Comparison of ENCODE assay signal across 14 mouse cellular contexts in the genomic region with DNA sequence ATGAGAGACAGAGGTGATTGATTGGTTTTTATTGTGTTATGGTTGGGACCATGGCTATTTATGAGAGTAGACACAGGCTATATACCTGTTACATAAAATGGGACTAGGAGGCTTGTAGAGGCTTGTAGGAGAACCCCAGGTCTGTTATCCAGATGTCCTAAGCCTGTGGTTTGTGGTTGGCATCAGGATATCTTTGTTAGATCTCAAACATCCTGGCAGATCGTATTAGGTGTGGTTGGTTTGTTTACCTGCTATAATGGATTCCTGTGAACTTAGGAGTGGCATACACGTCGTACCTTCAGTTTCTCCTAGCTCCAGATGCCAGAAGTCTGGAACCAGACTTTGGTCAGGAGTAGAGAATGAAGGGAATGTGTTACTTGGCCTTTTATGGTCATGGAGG.
"Had no signal": no experiment of that assay in that cellular context is flagged by ENCODE, and none has a peak within 500 bp of the region (broad histone marks: within the 10 kb centered on the region; RNA-seq: fewer than 3 reads in every experiment).

No protein-coding gene starts in this region.

- DNase-seq: kidney, adult 8-10 months; kidney, postnatal 25 days; lung, adult 2 months; lung, postnatal 36 days; thymus, adult 18-20 months; thymus, postnatal 36 days had no signal

- H3K27ac ChIP-seq: left cerebral cortex, adult 2 months; limb, embryonic 10.5 days; liver, embryonic 15.5 days; midbrain, embryonic 10.5 days; midbrain, embryonic 15.5 days; neural tube, embryonic 15.5 days had no signal

- H3K9ac ChIP-seq: liver, embryonic 15.5 days; midbrain, embryonic 15.5 days; neural tube, embryonic 15.5 days had no signal

- H3K4me2 ChIP-seq: liver, embryonic 11.5 days; liver, embryonic 15.5 days; midbrain, embryonic 15.5 days; neural tube, embryonic 15.5 days had no signal

- H3K27me3 ChIP-seq: liver, embryonic 15.5 days; midbrain, embryonic 15.5 days; neural tube, embryonic 15.5 days had no signal

- ATAC-seq: lung, postnatal 0 days; midbrain, embryonic 15.5 days had no signal

- H3K9me3 ChIP-seq: limb, embryonic 10.5 days; liver, embryonic 15.5 days; midbrain, embryonic 10.5 days; midbrain, embryonic 15.5 days; neural tube, embryonic 15.5 days had no signal

- H3K4me3 ChIP-seq: left cerebral cortex, adult 2 months; limb, embryonic 10.5 days; liver, embryonic 15.5 days; midbrain, embryonic 10.5 days; midbrain, embryonic 15.5 days; neural tube, embryonic 15.5 days had no signal

- H3K4me1 ChIP-seq: liver, embryonic 15.5 days; midbrain, embryonic 10.5 days; midbrain, embryonic 15.5 days; neural tube, embryonic 15.5 days had no signal

- H3K36me3 ChIP-seq: limb, embryonic 10.5 days; liver, embryonic 15.5 days; midbrain, embryonic 10.5 days; neural tube, embryonic 15.5 days had no signal
